17 mouse cellular contexts compared by ENCODE assay signal in the genomic region with DNA sequence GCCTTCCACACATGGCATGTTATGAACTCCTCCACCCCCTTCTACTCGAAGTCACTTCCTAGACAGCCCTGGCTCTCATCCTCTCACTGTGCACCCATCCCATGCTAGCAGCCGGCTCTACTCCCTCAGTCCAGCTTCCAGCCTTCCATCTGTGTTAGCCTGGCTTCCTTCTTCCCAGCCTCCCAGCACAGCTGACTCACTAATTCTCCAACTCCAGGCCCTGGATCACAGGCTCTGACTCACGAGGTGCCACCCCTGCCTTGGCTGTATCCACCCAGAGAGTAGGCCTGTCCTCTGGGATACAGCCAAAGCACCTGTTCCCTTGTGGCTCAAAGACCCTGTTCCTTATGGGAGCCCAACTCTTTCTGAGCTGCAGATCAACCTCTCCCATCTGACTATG. TPM values are rescaled to one million over a fixed set of nuclear protein-coding genes. Genes with fewer than 3 reads are reported as not detected.
DNase-seq lines count a peak whose midpoint lies in the region.
"Had no signal": no experiment of that assay in that cellular context is flagged by ENCODE, and none has a peak within 500 bp of the region (broad histone marks: within the 10 kb centered on the region; RNA-seq: fewer than 3 reads in every experiment).

No protein-coding gene starts in this region.

- DNase-seq in layer of hippocampus, adult 11-12 months (ENCODE audit: low spot score) = peak; percentile 56
- DNase-seq in layer of hippocampus, postnatal 10 days (ENCODE audit: low spot score in 2 of 2) = no peak
- peak; percentile 71 for DNase-seq in right cerebral cortex, postnatal 25 days
- no peak for DNase-seq in right cerebral cortex, postnatal 10 days (ENCODE audit: low spot score in 2 of 2)
- DNase-seq in fibroblast of lung, adult 2 months (ENCODE audit: low read depth) = peak; percentile 12
- DNase-seq in c-Kit-positive CD71-positive TER-119-positive erythroid progenitor cells, embryonic 14.5 days (ENCODE audit: low spot score) = no peak
- no peak for DNase-seq in urinary bladder, adult 18-20 months (ENCODE audit: low spot score in 2 of 2)
- no peak for DNase-seq in heart, adult 11 months
- DNase-seq: cerebellum, adult 18-20 months; heart, postnatal 14 days; kidney, adult 11 months; kidney, postnatal 36 days; lung, postnatal 10 days; thymus, adult 18-20 months had no signal

RNA-seq across cellular contexts. Expression of gene Prom2, which starts 3.7 kb away (rescaled TPM):
- total RNA-seq in layer of hippocampus, postnatal 10 days (2021) = under 1 TPM; 0.07 to 0.14 TPM
- total RNA-seq: gastrocnemius, adult 8-10 months; heart, postnatal 14 days; megakaryocyte-erythroid progenitor cell, adult 5-6 weeks; monocyte, adult 5-6 weeks had no signal

RNA-seq across cellular contexts. Expression of gene Kcnip3, which starts 15.7 kb away (rescaled TPM):
- total RNA-seq in layer of hippocampus, postnatal 10 days (2021) = 10 to 100 TPM; 53.9 to 57.9 TPM
- total RNA-seq: megakaryocyte-erythroid progenitor cell, adult 5-6 weeks had no signal

RNA-seq across cellular contexts. Expression of gene Zfp661, which starts 49.3 kb away (rescaled TPM):
- total RNA-seq in layer of hippocampus, postnatal 10 days (2021) = 1 to 10 TPM; 8.4 to 9.7 TPM

RNA-seq across cellular contexts. Expression of gene Mrps5, which starts 49.5 kb away (rescaled TPM):
- total RNA-seq in layer of hippocampus, postnatal 10 days (2021) = 10 to 100 TPM; 69.9 to 91.1 TPM

Comparison
In these comparisons a context has a peak if more than half of its experiments do, and no peak if none do; other contexts are left out.
1. DNase-seq: peak in layer of hippocampus, adult 11-12 months (single experiment), right cerebral cortex, postnatal 25 days (single experiment) and fibroblast of lung, adult 2 months (single experiment); none in layer of hippocampus, postnatal 10 days (0 of 2), right cerebral cortex, postnatal 10 days (0 of 2), c-Kit-positive CD71-positive TER-119-positive erythroid progenitor cells, embryonic 14.5 days (single experiment), urinary bladder, adult 18-20 months (0 of 2) and heart, adult 11 months (single experiment).